In genomic region chr6:148896507-148896851, GRCm38 (mm10) we compare ENCODE assay signal across 8 mouse cellular contexts. TPM values are rescaled to one million over a fixed set of nuclear protein-coding genes. Genes with fewer than 3 reads are reported as not detected.
DNase-seq lines count a peak whose midpoint lies in the region; ATAC-seq and TF ChIP-seq lines count a peak whose summit lies in the region.

No protein-coding gene starts in this region.

- no peak for ATAC-seq in embryonic facial prominence, embryonic 12.5 days (ENCODE audit: insufficient number of reproducible peaks, insufficient read depth, low FRiP score, low TSS enrichment)
- ATAC-seq in intestine, embryonic 14.5 days (replicated peaks; ENCODE audit: low FRiP score, low TSS enrichment, low read depth): peak; percentile 44
- peak; percentile 42 for ATAC-seq in neural tube, embryonic 12.5 days (ENCODE audit: low FRiP score, low read depth)

- H3K9me3 ChIP-seq in embryonic facial prominence, embryonic 12.5 days: no peaks in the 10 kb centered on the region
- no peaks in the 10 kb centered on the region for H3K9me3 ChIP-seq in intestine, embryonic 14.5 days (ENCODE audit: control insufficient read depth, low read length)
- no peaks in the 10 kb centered on the region for H3K9me3 ChIP-seq in neural tube, embryonic 12.5 days

- TF ChIP-seq CTCF in liver, adult 2 months (IDR thresholded peaks at IDR 0.05; ENCODE audit: low read depth, low read length): no peak

- H3K36me3 ChIP-seq in liver, adult 2 months (ENCODE audit: control insufficient read depth, insufficient read depth, low read length): no peaks in the 10 kb centered on the region
- H3K36me3 ChIP-seq in embryonic facial prominence, embryonic 12.5 days: no peaks in the 10 kb centered on the region
- no peaks in the 10 kb centered on the region for H3K36me3 ChIP-seq in intestine, embryonic 14.5 days (ENCODE audit: control insufficient read depth, insufficient read depth, low read length)
- H3K36me3 ChIP-seq in neural tube, embryonic 12.5 days: no peaks in the 10 kb centered on the region

- H3K4me2 ChIP-seq in embryonic facial prominence, embryonic 12.5 days (replicated peaks): peak overlapping the region; percentile 82
- peak overlapping the region; percentile 96 for H3K4me2 ChIP-seq in intestine, embryonic 14.5 days (ENCODE audit: low read length)
- peak overlapping the region; percentile 89 for H3K4me2 ChIP-seq in neural tube, embryonic 12.5 days (replicated peaks)

- WGBS in liver, adult 2 months: 53% methylated on average over 6 of the region's 6 CpGs
- 64% methylated on average over 6 of the region's 6 CpGs for WGBS in embryonic facial prominence, embryonic 12.5 days
- 45% methylated on average over 6 of the region's 6 CpGs for WGBS in intestine, embryonic 14.5 days
- WGBS in neural tube, embryonic 12.5 days: 53% methylated on average over 6 of the region's 6 CpGs

- H3K4me3 ChIP-seq in liver, adult 2 months (ENCODE audit: insufficient read depth, low read depth, low read length): peak overlapping the region; percentile 80
- H3K4me3 ChIP-seq in embryonic facial prominence, embryonic 12.5 days: peak overlapping the region; percentile 76
- peak overlapping the region; percentile 76 for H3K4me3 ChIP-seq in intestine, embryonic 14.5 days (ENCODE audit: low read depth, low read length)
- peak overlapping the region; percentile 72 for H3K4me3 ChIP-seq in neural tube, embryonic 12.5 days

- H3K9ac ChIP-seq in liver, adult 2 months (ENCODE audit: low read depth, low read length): peak overlapping the region; percentile 47; the same call in 1 of the 2 replicates
- peak overlapping the region; percentile 72 for H3K9ac ChIP-seq in embryonic facial prominence, embryonic 12.5 days
- peak overlapping the region; percentile 78 for H3K9ac ChIP-seq in intestine, embryonic 14.5 days (ENCODE audit: low read length)
- H3K9ac ChIP-seq in neural tube, embryonic 12.5 days: peak overlapping the region; percentile 76

- no peaks in the 10 kb centered on the region for H3K79me2 ChIP-seq in liver, adult 2 months (ENCODE audit: control insufficient read depth, insufficient read depth, low read length)

- H3K27me3 ChIP-seq in liver, adult 2 months (ENCODE audit: control insufficient read depth, insufficient read depth, low read length): no peaks in the 10 kb centered on the region
- no peaks in the 10 kb centered on the region for H3K27me3 ChIP-seq in embryonic facial prominence, embryonic 12.5 days
- H3K27me3 ChIP-seq in intestine, embryonic 14.5 days (replicated peaks; ENCODE audit: control insufficient read depth, insufficient read depth, low read length): no peaks in the 10 kb centered on the region
- H3K27me3 ChIP-seq in neural tube, embryonic 12.5 days (replicated peaks): no peaks in the 10 kb centered on the region

- TF ChIP-seq POLR2A in liver, adult 2 months (IDR thresholded peaks at IDR 0.05; ENCODE audit: extremely low read depth, insufficient read depth, low read length): no peak

- no peak overlapping the region for H3K27ac ChIP-seq in liver, adult 2 months (replicated peaks; ENCODE audit: insufficient read depth, low read depth, low read length)
- peak overlapping the region; percentile 87 for H3K27ac ChIP-seq in embryonic facial prominence, embryonic 12.5 days
- H3K27ac ChIP-seq in intestine, embryonic 14.5 days (ENCODE audit: low read depth): peak overlapping the region; percentile 84
- H3K27ac ChIP-seq in neural tube, embryonic 12.5 days: peak overlapping the region; percentile 58; the same call in 1 of the 2 replicates

- no peak for DNase-seq in liver, adult 2 months (ENCODE audit: extremely low read depth, low read depth, low spot score)
- DNase-seq in liver: no peak
- no peak for DNase-seq in intestine, embryonic 14.5 days (ENCODE audit: low spot score)
- no peak for DNase-seq in cerebellum, adult 8-10 months
- DNase-seq in kidney, postnatal 10 days: no peak
- no peak for DNase-seq in thymus, postnatal 25 days

- H3K4me1 ChIP-seq in liver, adult 2 months (ENCODE audit: control insufficient read depth, insufficient read depth, low read length): no peaks in the 10 kb centered on the region
- peaks cover 7% of the 10 kb centered on the region for H3K4me1 ChIP-seq in embryonic facial prominence, embryonic 12.5 days
- H3K4me1 ChIP-seq in intestine, embryonic 14.5 days (replicated peaks; ENCODE audit: control insufficient read depth, insufficient read depth, low read length): no peaks in the 10 kb centered on the region; the same call in 1 of the 2 replicates
- peaks cover 10% of the 10 kb centered on the region; the same call in 1 of the 2 replicates for H3K4me1 ChIP-seq in neural tube, embryonic 12.5 days

RNA-seq across cellular contexts. Expression of gene Caprin2, which starts 0.4 kb away (rescaled TPM):
- total RNA-seq in liver, adult 2 months (2014; rRNA removed): 3.0 and 4.1 TPM in 2 replicates
- 1.4 and 3.6 TPM in 2 replicates for polyA plus RNA-seq in liver, adult 2 months (2012; rRNA removed)
- 21.0 and 21.2 TPM in 2 replicates for polyA plus RNA-seq in embryonic facial prominence, embryonic 12.5 days (2016; fragmentation: Nextera tagmentation; extraction: Ambion mirVana)
- polyA plus RNA-seq in intestine, embryonic 14.5 days (2014; fragmentation: Nextera tagmentation; extraction: Ambion mirVana): 11.4 and 13.7 TPM in 2 replicates
- polyA plus RNA-seq in neural tube, embryonic 12.5 days (2016; fragmentation: Nextera tagmentation; extraction: Ambion mirVana): 15.9 TPM in 2 replicates

RNA-seq across cellular contexts. Expression of gene Sinhcaf, which starts 49.8 kb away (rescaled TPM):
- total RNA-seq in liver, adult 2 months (2014; rRNA removed): 2.7 and 3.2 TPM in 2 replicates
- 0.46 and 0.67 TPM in 2 replicates for polyA plus RNA-seq in liver, adult 2 months (2012; rRNA removed)
- 143 and 147 TPM in 2 replicates for polyA plus RNA-seq in embryonic facial prominence, embryonic 12.5 days (2016; fragmentation: Nextera tagmentation; extraction: Ambion mirVana)
- 131 and 150 TPM in 2 replicates for polyA plus RNA-seq in intestine, embryonic 14.5 days (2014; fragmentation: Nextera tagmentation; extraction: Ambion mirVana)
- polyA plus RNA-seq in neural tube, embryonic 12.5 days (2016; fragmentation: Nextera tagmentation; extraction: Ambion mirVana): 169 and 174 TPM in 2 replicates

Comparison
In these comparisons a context has a peak if more than half of its experiments do, and no peak if none do; other contexts are left out.
1. RNA of gene Sinhcaf, which starts 49.8 kb away (polyA plus RNA-seq): 169 to 174 TPM in neural tube, embryonic 12.5 days, 143 to 147 TPM in embryonic facial prominence, embryonic 12.5 days and 131 to 150 TPM in intestine, embryonic 14.5 days; 0.46 to 0.67 TPM in liver, adult 2 months; every median in the first group is over 10 times any median in the second.
2. Peak in every context shown above with its lines, with median percentiles within 50 percentile points of each other: H3K4me3 ChIP-seq, H3K9ac ChIP-seq and H3K4me2 ChIP-seq.